Mouse (Mus musculus): ENCODE measurements at regions not wholly inside any gene's neighbourhood (a gene's known extent, or its start where the extent isn't known, plus 50 kb on each side); places are given as distances from the start of the nearest gene placed in this dataset.
A peak's percentile ranks its signal among the peaks of the same experiment; 100 is the strongest.

DNA sequence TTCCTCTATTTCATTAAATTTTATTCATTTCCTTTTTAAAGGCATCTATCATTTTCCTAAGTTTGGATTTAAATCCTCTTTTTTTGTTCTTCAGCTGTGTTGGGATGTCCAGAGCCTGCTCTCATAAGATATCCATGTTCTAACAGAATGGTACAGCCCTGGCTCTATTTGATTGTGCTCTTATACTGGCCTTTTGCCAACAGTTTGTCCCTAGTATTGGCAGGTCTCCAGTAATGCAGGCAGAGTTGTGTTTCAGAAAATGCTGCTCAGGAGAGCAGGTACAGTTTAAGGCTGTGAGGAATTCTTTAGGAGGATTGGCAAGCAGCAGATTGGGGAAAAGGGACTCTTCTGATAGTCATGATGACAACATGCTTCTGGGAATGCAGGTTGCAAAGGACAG, 797.1 kb upstream of the Slit2 start:
- DNase-seq (ENCODE audit: low read depth, low spot score) = no peak

DNA sequence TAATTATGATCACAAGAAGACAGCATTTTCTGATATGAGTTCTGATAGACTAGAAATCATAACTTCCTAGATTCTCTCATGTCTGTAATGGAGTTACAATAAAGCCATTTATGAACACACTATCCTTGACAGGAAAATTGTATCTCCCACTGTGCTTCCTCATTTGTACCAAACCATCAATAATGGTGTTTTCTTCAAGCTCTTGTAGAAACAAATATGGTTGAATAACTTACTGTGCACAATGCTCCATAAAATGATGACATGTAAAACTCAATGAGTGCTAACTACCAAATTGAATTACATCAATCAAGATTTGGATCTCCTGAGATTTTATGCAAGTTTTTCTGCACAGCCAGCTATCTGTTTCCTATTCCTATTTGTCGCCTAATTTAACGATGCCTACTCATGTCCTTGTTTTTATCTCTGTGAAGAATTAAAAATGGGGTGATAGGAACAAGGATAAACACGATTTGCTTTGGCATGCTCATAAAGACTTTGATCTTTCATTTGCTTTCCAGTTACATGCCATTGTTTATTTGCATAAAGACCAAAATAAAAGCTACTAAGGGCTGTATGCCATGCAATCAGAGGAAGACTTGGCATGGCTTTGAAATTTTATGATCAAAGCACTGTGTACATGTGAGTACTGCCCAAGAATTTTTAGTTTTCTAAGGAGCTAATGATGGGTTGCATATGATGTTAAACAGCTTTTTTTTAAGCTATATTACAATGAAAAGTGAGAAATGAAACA, 780.6 kb upstream of the Slit2 start:
- no peak for DNase-seq (ENCODE audit: low read depth, low spot score)

DNA sequence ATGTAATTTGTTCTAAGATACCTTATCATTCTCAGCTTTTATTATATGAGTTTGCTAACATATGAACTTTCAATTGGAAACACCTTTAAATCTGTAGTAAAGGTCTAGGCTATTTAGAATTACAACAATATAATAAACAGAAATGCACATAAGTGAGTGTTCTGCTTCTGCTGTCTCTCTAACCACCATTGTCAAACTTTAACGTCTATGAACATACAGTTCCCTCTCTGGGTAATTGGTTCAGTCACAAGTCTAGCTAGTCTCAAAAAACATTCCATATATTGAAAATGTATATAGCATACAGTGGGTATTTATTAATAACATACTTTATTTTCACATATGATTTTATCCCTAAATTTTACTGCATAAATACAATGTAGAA, 780.0 kb upstream of the Slit2 start:
- DNase-seq (ENCODE audit: low read depth, low spot score) = no peak

DNA sequence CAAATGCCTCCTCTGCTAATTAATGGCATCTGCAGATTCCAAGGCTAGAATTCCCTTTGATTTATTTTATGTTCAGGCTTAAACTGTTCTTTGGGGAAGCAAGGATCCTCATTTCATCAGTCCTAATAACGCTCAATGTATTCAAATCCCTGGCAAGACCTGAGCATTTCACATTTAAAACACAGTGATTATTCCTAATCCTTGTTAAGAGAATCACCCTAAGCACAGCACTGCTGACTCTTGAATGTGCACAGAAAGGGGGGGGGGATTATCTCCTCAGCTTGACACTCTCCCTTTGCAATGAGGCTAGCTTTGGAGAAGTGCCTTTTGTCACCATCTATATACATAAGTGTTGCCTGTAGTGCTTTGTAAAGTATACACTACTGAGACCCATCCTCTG, 772.4 kb upstream of the Slit2 start:
- DNase-seq (ENCODE audit: low read depth, low spot score) = no peak

DNA sequence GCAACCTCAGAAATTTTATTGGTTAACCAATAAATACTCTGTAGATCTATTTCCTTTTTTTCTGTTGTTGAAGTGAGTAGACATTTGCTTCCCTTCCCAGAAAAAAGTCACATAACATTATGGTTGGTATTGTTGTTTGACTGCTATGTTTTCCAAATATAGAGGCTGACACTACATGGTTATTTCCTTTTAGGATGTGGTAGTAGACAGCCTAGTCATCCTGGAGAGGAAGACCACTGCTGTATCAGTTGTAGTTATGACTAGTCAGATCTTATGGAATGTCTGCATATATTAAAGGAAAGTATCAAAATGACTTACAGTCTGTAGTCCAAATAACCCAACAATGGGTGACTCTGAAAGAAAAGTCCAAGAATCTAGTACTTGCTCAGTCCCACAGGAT, 767.5 kb upstream of the Slit2 start:
- DNase-seq (ENCODE audit: low read depth, low spot score) = no peak

DNA sequence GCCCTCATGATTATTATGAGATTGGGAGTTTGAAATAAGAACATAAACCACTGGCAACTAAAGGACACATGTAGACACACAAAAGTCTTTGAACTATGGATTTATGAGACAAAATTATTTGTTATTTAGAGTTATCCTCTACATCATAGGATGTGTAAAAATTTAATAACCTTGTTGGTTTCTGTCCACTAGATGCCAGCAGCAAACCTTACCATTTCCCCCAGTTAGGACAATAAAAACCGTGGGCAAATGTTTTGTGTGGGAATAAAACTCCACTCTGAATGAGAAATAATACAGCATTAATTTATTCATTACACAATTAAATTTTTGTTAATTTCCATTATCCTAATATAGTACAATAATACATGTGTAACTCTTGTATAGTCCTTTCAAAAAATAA, 757.7 kb upstream of the Slit2 start:
- DNase-seq (ENCODE audit: low read depth, low spot score) = no peak

DNA sequence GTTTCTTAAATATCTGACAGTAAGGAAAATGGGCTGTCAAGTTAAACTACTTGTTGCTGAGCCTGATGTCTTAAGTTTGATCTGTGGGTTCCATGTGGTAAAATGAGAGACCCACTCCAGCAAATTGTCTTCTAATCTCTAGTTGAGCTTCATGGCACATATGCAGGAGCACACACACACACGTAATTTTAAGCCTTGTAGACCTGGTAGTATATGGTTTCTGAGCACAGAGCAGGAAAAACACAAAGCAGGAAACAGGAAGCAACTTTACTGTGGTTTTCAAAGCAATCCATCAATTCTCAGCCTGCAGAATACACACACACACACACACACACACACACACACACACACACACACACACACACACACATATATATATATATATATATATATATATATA, 746.8 kb upstream of the Slit2 start:
- no peak for DNase-seq (ENCODE audit: low read depth, low spot score)

DNA sequence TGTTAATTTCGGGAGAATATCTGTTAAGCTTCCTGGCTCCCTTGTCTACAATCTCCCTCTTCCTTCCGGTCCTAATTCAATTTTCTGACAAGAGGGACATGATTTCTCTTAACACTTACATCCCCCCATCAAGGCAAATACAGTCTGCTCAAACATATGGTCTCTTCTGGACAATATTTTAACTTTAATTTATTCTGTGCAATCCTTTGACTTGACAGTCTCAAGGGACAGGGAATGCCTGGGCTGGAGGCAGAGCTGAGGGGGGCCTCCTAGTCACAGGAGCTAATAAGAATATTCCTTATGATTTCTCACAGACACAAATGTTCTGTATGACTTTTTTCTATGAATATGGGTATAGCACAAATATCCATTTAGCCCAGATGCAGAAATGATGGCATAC, 742.9 kb upstream of the Slit2 start:
- no peak for DNase-seq (ENCODE audit: low read depth, low spot score)

DNA sequence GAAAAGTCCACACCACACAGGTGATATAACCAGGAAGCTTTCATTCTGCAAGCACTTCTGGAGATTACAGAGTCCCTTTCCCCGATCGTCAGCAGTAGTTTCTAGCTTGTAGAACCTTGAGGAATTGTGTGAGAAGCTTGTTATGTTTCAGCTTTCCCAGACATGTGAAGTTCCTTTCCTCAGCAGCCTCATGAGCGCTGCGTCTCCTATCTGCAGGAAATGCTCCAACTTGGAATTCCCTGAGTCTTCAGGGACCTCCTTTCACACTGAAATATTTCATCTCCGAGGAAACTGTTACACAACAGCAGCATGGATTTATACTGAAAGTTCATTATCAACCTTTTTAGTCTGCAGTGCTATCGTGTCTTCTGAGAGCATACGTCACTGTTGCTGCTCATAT, 742.4 kb upstream of the Slit2 start:
- no peak for DNase-seq (ENCODE audit: low read depth, low spot score)

DNA sequence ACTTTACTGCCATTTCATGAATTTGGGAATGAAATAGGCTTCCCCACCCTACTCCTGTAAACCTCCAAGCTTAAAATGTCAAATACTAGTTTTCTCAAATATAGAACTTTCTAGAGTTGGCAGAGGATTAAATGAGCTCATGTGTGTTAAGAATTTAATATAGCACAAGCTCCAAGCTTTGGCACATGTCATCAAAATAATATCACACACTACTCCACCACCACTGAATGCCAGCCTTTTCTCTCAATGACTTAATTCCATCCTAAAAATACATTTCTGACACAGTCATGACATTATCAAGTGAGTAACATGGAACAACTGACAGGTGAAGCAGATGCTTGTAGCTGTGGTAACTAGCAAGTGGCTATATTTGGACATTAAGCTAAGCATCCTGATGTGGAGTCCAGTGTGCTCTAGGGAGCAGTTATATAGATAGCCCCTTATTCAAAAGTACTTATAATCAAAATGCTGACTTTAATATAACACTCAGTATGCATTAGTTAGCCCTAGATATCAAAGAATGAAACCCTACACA, 728.0 kb upstream of the Slit2 start:
- DNase-seq (ENCODE audit: low read depth, low spot score) = no peak

DNA sequence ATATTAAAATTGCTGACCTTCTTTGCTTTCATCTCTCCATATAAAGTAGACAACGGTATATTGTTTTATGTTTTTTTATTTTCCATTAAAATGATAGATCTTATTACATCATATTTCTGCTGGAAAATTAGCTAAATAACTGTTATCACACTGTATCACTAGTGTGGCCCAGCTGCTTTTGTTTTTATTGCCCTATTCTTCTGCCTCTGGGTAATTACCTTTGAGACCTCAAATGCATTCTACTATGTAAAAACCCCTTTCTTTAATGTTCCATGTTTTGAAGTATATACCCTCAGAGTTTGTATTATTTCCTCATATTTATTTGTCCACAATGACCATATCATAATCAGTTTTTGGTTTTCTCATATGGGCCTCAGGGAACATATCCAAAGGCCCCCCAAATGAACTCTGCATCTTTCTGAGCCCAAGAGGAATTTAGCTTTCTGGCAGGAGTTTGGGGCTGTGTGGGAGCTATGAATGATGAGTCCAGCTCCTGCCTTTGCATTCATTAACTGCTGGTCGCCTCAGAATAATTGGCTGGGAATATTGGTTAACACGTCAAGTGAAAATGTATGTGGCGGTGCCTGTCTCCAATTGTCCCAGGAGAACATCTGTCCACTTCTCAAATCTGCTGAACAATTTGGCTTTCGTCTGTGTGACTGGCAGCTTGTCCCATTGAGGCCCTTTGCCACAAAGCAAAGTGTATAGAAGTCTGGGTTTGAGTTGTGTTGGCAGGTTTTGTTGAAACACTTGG, 721.1 kb upstream of the Slit2 start:
- DNase-seq (ENCODE audit: low read depth, low spot score) = no peak

DNA sequence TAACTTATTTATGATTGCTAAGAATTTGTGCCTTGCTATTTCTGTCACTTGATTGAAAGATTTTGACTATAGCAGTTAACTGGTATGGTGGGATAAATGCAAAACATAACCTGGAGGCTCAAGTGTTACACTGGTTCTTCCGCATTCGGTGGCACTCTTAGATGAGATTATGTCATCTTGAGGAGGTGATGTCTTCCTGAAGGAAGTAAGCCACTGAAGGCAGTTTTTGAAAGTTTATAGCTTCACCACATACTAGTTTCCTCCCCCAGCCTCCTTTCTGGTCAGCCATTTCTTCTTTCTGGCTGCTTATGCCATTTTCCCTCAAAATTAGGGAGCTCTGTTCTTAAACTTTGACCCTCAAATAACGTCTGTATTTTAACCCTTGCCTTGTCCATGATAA, 710.3 kb upstream of the Slit2 start:
- no peak for DNase-seq (ENCODE audit: low read depth, low spot score)

DNA sequence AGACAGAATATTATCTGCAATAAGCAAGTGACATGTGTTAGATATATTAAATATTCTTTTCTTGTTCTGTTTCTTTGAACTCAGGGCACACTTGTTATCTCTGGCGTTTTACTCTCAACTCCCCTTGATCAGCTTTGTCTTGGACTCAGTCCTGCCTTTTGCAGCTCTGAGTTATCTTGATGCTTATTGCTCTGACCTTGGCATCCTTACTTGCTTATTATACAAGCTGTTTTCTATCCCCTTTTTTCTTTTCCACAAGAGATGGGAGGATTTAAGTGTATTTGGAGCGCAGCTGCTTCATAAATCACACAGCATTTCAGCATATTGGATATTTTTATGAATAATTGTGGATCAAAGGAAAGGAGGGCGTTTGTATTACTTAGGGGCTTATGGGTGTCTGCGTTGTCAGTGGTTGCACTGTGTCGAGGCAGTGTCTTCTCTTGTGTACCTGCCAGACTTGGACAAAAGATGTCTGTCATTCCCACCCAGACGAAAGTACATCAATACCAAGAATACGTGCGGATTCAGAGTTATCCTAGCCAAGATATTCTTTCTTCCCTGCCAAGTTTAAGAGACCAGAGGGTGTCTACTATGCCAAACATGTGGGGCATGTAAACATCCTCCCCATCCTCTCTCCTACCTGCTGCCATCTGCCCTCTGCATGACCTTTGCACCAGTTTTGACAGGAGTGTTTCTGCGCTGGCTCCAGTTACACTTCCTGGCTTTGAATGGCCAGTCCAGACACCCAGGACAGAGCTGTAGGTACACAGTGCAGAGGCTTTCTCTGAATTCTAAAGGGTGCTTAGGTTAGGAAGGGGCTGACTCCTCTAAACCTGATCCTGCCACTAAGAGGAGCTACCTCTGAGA, 709.3 kb upstream of the Slit2 start:
- peak; percentile 6 for DNase-seq (ENCODE audit: low read depth, low spot score)

DNA sequence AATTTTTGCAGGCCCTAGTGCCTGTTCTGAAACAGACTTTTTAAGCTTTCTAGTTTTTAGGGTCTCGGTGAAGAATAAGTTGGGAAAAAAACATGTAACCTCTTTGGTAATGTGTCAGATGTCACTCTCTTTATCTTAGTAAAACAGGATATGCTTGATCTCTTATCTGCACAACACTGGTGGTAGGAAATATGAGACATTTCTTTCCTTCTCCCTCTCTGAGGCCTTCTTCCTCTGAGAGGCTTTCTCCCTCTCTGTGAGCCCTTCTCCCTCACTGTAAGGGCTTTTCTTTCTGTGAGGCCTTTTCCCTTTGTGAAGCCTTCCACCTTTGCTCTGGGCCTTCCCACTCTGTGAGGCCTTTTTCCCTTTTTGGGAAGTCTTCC, 708.7 kb upstream of the Slit2 start:
- DNase-seq (ENCODE audit: low read depth, low spot score) = no peak

DNA sequence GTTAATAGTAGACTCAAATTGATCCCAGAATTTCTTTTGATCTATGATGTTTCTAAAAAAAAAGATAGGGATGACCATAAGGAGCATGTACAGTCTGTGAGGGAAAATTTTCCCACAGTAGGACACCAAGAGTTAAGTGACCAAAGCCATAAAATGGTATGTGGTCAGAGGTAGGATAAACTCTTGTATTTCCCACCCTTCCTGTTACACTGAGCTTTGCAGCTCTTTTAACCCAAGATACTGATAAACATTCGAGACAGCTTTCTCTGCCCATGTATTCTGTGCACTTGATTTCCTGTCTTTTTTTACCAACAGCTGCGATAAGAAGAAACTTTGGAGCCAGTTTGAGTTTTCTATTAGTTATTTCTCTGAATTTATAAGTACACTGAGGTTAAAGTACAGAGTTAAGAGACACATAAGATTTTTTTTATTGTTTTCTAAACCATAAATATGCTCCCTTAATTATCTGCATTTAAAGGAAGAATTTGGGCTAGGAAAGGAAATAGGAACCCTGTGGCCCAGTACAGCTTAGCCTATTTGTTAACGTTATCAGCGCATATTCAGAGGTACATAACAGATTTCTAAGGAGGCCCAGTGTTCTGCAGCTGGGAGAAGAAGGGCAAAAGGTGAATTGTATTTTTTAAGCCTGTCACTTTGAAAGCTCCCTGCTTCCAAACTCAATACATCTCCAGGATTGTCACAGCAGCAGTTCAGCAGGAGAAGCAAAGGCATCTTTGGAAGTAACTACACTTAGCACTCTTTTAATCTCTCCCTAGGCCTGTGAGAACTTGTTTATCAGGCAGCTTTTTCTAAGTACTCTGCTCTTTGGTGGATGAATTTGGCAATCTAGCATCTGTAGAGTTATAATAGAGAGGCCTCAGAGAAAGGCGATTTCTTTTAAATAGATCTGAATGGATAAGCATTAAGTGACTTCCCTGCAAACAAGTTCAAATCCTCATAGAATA, 706.4 kb upstream of the Slit2 start:
- no peak for DNase-seq (ENCODE audit: low read depth, low spot score)

DNA sequence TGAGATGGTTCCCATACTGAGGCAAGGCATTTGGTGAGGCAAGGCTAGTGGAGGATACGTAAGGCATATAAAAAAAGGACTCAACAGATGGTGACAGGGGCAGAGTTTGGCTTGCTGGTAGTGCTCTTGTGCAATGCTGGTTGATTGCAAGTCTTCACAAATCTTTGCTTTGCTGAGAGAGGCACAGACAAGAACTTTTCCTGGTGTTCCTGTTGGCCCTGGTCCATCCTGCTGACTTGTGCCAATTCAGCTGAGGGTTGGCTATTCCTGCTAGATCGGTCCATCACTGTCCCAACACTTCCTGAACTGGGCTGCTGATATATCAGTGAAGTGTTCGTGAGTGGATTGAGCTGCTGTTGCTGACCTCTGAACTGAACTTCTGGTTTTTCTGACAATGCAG, 703.3 kb upstream of the Slit2 start:
- no peak for DNase-seq (ENCODE audit: low read depth, low spot score)

DNA sequence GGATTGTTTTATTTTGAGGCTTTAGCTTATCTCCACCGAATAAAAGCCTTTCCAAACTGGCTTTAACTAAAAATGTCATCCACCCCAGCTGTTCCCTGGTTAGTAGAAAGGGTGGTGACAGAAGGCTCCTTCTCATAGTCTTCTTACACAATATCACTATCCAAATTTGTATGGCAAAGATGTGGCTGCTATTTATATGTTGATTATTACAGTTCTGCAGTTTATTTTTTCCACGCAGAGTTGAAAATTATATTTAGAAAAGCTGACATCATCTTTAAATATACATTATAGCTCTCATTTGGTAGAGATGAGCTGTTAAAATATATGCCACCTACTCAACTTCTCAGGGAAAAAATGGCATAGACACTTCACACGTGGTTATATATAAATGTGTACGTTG, 683.3 kb upstream of the Slit2 start:
- no peak for DNase-seq (ENCODE audit: low read depth, low spot score)

DNA sequence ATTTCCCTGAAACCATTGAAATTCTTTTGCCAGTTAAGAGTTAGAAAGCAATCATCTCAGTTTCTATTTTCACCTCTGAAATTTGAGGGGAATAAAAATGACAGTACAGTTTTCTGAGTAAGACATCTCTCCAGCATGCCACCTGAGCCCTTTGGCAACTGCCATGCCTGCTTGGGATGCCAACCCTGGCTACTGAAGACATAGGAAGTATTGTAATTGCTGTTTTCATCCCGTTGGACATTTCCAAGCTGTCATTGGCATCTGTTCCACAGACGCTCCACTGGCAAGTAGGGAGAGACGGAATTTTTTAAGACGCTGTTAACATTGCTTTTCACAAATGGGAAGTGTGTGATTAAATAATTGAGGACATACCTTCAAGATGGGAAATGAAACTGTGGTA, 665.4 kb upstream of the Slit2 start:
- no peak for DNase-seq (ENCODE audit: low read depth, low spot score)

DNA sequence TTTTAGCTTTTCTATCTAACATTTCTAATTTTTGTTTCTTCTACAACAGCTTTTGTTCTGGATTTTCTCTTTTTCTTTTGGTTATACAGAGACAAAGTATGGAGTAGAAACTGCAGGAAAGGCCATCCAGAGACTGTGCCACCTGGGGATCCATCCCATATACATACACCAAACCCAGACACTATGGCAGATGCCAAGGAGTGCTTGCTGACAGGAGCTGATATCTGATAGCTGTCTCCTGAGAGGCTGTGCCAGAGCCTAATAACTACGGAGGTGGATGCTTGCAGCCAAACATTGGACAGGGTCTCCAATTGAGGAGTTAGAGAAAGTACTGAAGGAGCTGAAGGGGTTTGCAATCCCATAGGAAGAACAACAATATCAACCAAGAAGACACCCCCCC, 664.8 kb upstream of the Slit2 start:
- DNase-seq (ENCODE audit: low read depth, low spot score) = no peak

DNA sequence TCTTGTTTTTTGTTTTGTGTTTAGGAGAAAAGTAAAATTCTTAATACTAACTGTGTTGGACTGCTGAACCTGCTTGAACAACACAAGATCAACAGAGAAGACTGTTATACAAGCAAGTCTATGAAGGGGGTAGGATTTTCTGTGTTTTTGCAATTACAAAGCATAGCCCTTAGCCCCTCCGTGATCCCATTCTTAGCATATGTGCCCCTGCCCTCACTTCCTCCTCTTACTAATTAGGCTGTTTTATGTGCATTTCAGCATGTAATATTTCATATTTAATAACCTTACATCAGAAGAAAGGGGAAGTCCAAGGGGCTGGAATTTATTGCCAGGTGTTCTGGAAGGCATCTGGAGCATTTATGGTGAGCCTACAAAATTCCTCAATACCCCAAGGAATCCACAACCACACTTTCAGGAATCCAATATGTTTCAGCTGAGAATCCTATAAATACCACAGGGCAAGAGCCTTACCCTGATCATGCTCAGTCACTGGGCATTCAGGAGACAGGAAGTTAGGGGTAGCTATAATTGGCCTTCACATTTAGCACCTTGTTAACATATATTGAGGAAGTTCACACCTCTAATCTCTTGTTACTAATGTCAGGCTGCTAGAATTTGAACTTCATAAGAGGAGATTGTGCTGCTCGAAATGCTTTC, 660.3 kb upstream of the Slit2 start:
- no peak for DNase-seq (ENCODE audit: low read depth, low spot score)

DNA sequence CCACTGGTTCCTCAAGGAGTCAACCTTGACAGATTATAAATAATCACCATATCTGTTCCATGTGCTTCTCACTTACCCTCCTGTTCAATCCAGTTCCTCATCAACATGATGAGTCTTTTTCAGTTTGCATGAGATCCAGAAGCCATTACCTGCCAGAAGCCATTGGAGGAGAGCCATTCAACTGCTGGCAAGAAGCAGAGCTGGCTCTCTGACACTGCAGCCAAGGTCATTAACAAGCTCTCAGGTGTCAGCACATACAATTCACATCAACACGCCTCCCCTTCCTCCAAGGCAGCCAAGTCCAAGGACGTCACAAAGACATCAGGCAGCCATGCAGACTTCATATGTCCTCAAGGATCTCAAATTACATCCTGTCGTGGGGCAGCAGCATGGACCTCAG, 648.6 kb upstream of the Slit2 start:
- DNase-seq (ENCODE audit: low read depth, low spot score) = no peak
